Mouse (Mus musculus): ENCODE measurements around the gene Trarg1. TPM values are rescaled to one million over a fixed set of nuclear protein-coding genes. Genes with fewer than 3 reads are reported as not detected.
A peak's percentile ranks its signal among the peaks of the same experiment; 100 is the strongest.

The Trarg1 gene
- polyA plus RNA-seq, 1 experiment from 2014 or later: 0.11 TPM

DNA sequence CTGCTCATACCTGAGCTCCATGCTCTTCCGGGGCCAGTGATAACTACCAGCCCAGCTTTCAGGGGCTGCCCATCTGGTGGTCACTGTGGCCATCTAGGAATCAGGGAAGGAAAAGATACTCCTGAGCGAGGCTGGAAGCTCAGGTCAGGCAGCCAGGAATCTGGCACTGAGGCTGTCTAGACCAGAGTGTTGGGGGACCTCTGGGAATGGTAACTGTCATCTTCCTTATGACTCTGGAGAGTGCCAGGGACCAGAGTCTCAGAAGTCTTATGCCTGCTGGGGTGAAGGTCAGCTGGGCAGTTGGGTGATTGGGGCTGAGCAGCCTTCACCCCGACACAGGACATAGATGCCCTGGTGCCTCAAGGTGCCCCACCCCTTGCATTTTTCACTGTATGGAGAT, 28.0 kb downstream of the Trarg1 start:
- no peaks in the 10 kb centered on the region for H3K9me3 ChIP-seq (ENCODE audit: control insufficient read depth, low read length)
- no peak overlapping the region for H3K4me2 ChIP-seq (ENCODE audit: low read length)
- WGBS: 92% methylated on average over 3 of the region's 3 CpGs
- H3K36me3 ChIP-seq (ENCODE audit: control insufficient read depth, insufficient read depth, low read length): no peaks in the 10 kb centered on the region
- no peaks in the 10 kb centered on the region for H3K27me3 ChIP-seq (ENCODE audit: control insufficient read depth, insufficient read depth, low read length)
- no peak overlapping the region for H3K9ac ChIP-seq (replicated peaks; ENCODE audit: low read length)
- ATAC-seq (ENCODE audit: low FRiP score, low TSS enrichment) (no peak), DNase-seq (no peak)
- H3K4me1 ChIP-seq (ENCODE audit: control insufficient read depth, insufficient read depth, low read length): no peaks in the 10 kb centered on the region; the same call in 1 of the 2 replicates
- no peak overlapping the region for H3K27ac ChIP-seq (replicated peaks; ENCODE audit: low read depth, low read length)
- H3K4me3 ChIP-seq (replicated peaks; ENCODE audit: low read depth, low read length): no peak overlapping the region

DNA sequence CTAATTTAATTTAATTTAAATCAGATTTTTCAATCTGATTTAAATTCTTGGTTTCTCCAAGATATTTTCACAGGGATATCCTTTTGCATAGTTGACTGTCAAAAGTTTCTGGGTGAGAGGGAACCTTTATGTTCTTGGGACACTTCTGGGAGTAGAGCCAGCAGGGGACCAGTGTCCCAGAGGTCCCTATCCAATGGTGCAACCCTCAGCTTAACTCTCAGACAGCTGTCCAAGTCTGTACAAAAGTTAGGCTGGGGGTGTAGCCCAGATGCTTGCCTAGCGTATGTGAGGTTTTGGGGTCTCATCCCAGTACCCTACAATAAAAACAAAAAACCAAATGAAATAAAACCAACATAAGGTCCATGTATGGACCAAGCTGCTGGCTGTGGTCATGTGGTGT, 28.5 kb downstream of the Trarg1 start:
- no peak overlapping the region for H3K4me2 ChIP-seq (ENCODE audit: low read length)
- no peak for DNase-seq
- 91% methylated on average over 1 of the region's 1 CpGs for WGBS

DNA sequence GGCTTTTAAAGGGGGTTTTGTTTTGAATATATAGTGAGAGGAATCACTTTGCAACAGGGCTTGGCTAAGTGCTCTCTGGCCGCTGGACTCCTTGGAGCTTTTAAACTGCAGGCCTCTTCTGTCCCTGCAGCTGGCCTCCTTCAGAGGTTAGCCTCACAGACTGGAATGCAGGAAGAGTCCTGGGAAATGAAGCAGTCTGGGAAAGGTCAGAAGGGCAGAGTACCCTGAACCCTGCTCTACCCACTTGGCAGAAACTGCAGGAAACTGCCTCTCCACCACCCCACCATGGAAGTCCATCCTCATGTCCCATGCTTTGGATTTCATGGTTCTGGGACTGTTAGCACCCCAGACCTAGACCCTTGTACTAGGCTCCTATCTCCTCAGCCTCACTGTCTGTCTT, 29.3 kb downstream of the Trarg1 start:
- no peaks in the 10 kb centered on the region; the same call in 1 of the 2 replicates for H3K4me1 ChIP-seq (ENCODE audit: control insufficient read depth, insufficient read depth, low read length)
- no peak overlapping the region for H3K27ac ChIP-seq (replicated peaks; ENCODE audit: low read depth, low read length)
- H3K27me3 ChIP-seq (ENCODE audit: control insufficient read depth, insufficient read depth, low read length): no peaks in the 10 kb centered on the region
- WGBS: 65% methylated on average over 1 of the region's 1 CpGs
- no peaks in the 10 kb centered on the region for H3K36me3 ChIP-seq (ENCODE audit: control insufficient read depth, insufficient read depth, low read length)
- no peak overlapping the region for H3K4me3 ChIP-seq (replicated peaks; ENCODE audit: low read depth, low read length)
- no peaks in the 10 kb centered on the region for H3K9me3 ChIP-seq (ENCODE audit: control insufficient read depth, low read length)
- ATAC-seq (ENCODE audit: low FRiP score, low TSS enrichment) (no peak), DNase-seq (no peak)
- H3K9ac ChIP-seq (replicated peaks; ENCODE audit: low read length): no peak overlapping the region
- H3K4me2 ChIP-seq (ENCODE audit: low read length): no peak overlapping the region

More for the DNA sequence above, 28.5 kb downstream of the Trarg1 start:
- Histone ChIP-seq H3K4me1 (ENCODE audit: control insufficient read depth, insufficient read depth, low read length) (no peaks in the 10 kb centered on the region; the same call in 1 of the 2 replicates), H3K9me3 (ENCODE audit: control insufficient read depth, low read length) (no peaks in the 10 kb centered on the region), H3K27me3 (ENCODE audit: control insufficient read depth, insufficient read depth, low read length) (no peaks in the 10 kb centered on the region), H3K4me3 (replicated peaks; ENCODE audit: low read depth, low read length) (no peak overlapping the region), H3K36me3 (ENCODE audit: control insufficient read depth, insufficient read depth, low read length) (no peaks in the 10 kb centered on the region), H3K9ac (replicated peaks; ENCODE audit: low read length) (no peak overlapping the region), H3K27ac (replicated peaks; ENCODE audit: low read depth, low read length) (no peak overlapping the region)
- ATAC-seq (ENCODE audit: low FRiP score, low TSS enrichment): no peak

DNA sequence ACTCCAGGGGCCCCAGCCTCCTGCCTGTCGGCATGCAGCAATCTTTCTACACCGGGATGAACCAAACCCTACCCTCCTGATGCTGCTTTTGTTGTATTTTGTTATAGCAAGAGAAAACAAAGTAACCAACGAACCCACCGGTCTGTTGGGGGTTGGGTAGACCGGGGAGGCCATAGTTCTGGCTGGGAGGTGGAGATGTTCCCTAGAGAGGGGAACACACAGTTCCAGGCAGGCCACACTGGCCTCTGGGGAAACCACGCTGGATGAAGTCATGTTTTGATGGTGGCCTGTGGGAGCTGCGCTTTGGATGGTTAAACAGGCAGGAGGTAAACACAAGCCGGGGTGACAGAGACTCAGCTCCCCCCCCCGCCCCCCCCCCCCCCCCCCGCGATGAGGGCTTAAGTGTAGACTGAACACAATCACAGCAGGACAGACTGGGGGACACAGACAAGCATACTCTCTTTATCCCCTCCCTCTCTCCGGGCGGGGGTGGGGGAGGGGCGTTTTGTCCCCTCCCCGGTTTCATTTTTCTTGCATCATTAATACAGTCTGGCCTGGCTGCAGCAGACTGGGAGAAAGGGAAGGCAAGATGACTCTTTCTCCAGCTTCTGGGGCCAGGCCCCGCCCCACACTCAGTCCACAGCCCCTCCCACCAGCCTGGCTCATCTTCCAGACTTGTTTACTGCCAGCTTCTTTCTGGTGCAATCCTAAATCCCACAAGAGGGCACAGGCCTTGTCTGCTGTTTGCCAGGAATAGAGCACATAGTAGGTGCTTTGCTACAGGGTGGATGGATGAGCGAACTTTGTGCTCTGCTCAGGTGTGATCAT, 30.2 kb downstream of the Trarg1 start:
- 28% methylated on average over 14 of the region's 17 CpGs for WGBS
- no peaks in the 10 kb centered on the region; the same call in 1 of the 2 replicates for H3K4me1 ChIP-seq (ENCODE audit: control insufficient read depth, insufficient read depth, low read length)
- H3K36me3 ChIP-seq (ENCODE audit: control insufficient read depth, insufficient read depth, low read length): no peaks in the 10 kb centered on the region
- no peaks in the 10 kb centered on the region for H3K9me3 ChIP-seq (ENCODE audit: control insufficient read depth, low read length)
- no peak overlapping the region for H3K27ac ChIP-seq (replicated peaks; ENCODE audit: low read depth, low read length)
- peak; percentile 18 for DNase-seq
- 0 out of 2 replicates have a peak overlapping the region, but pooled peaks have one; percentile 8 for H3K4me2 ChIP-seq (ENCODE audit: low read length)
- no peak overlapping the region for H3K9ac ChIP-seq (replicated peaks; ENCODE audit: low read length)
- no peak overlapping the region for H3K4me3 ChIP-seq (replicated peaks; ENCODE audit: low read depth, low read length)
- H3K27me3 ChIP-seq (ENCODE audit: control insufficient read depth, insufficient read depth, low read length): no peaks in the 10 kb centered on the region
- ATAC-seq (ENCODE audit: low FRiP score, low TSS enrichment): no peak

DNA sequence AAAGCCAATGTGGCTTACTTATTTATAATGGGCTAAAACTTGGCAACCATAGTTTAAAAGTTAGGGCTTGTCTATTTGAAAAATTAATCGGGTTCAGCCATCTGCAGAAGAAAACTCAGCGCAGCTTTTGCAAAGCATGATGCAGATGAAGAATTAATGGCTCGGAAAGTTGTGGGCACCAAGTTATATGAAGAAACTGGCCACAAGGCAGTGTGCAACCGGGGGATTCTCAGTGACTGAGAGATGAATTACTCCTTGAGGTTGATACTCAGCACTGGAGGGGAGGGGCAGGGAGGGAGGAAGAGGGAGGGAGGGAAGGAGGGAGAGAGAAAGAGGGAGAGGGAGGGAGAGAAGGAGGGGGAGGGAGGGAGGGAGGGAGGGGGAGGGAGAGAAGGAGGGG, 37.4 kb downstream of the Trarg1 start:
- WGBS: 80% methylated on average over 4 of the region's 4 CpGs
- H3K4me3 ChIP-seq (replicated peaks; ENCODE audit: low read depth, low read length): no peak overlapping the region

DNA sequence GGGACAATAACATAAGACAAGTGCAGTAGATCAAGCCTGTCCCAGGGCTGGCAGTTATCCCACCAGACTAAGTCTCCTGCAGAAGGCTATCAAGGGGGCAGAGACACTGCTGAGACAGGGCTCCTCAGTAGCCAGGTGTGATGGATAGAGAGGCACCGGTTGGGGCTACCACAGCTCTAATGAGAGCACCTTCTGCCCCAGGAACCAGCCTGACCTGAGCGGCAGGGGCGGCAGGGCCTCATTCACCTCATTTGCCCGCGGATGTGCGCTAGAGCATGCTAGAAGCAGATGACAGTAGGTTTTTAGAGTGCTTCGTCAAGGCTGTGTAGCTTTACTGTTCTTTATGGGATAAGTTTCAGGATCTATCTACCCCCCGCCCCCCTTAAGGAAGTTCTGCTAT, 44.3 kb downstream of the Trarg1 start:
- ATAC-seq (ENCODE audit: low FRiP score, low TSS enrichment): no peak
- 85% methylated on average over 8 of the region's 8 CpGs for WGBS
- Histone ChIP-seq H3K4me3 (replicated peaks; ENCODE audit: low read depth, low read length) (no peak overlapping the region), H3K27me3 (ENCODE audit: control insufficient read depth, insufficient read depth, low read length) (no peaks in the 10 kb centered on the region), H3K4me2 (ENCODE audit: low read length) (no peak overlapping the region), H3K27ac (replicated peaks; ENCODE audit: low read depth, low read length) (no peak overlapping the region), H3K36me3 (ENCODE audit: control insufficient read depth, insufficient read depth, low read length) (peaks cover 16% of the 10 kb centered on the region), H3K9ac (replicated peaks; ENCODE audit: low read length) (no peak overlapping the region), H3K4me1 (ENCODE audit: control insufficient read depth, insufficient read depth, low read length) (no peaks in the 10 kb centered on the region), H3K9me3 (ENCODE audit: control insufficient read depth, low read length) (no peaks in the 10 kb centered on the region)
- DNase-seq: no peak

More for the DNA sequence above, 37.4 kb downstream of the Trarg1 start:
- Histone ChIP-seq H3K9ac (replicated peaks; ENCODE audit: low read length) (no peak overlapping the region), H3K27ac (replicated peaks; ENCODE audit: low read depth, low read length) (no peak overlapping the region), H3K9me3 (ENCODE audit: control insufficient read depth, low read length) (no peaks in the 10 kb centered on the region), H3K4me2 (ENCODE audit: low read length) (no peak overlapping the region), H3K4me1 (ENCODE audit: control insufficient read depth, insufficient read depth, low read length) (no peaks in the 10 kb centered on the region), H3K27me3 (ENCODE audit: control insufficient read depth, insufficient read depth, low read length) (no peaks in the 10 kb centered on the region), H3K36me3 (ENCODE audit: control insufficient read depth, insufficient read depth, low read length) (no peaks in the 10 kb centered on the region)
- ATAC-seq (ENCODE audit: low FRiP score, low TSS enrichment): no peak
- DNase-seq: no peak

DNA sequence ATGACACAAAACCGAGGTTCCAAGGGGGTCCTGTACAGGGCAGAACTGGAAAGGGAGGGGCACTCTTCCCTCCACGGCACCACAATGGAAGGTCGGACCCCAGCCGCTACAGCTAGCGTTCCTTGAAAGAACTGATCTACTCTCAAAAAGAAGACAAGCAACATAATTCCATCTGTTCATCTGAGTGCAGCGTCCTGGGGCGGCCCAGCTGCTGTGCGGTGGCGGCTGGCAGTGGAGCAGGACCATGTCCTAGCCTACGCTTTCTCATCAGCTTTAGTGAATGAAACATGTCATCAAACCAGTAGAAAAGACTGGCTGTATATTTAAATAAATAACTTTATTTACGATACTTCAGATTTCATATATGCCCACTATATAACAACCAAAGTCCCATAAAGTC, 48.5 kb downstream of the Trarg1 start:
- Histone ChIP-seq H3K27ac (replicated peaks; ENCODE audit: low read depth, low read length) (no peak overlapping the region), H3K4me3 (replicated peaks; ENCODE audit: low read depth, low read length) (no peak overlapping the region), H3K4me2 (ENCODE audit: low read length) (no peak overlapping the region), H3K9me3 (ENCODE audit: control insufficient read depth, low read length) (no peaks in the 10 kb centered on the region), H3K9ac (replicated peaks; ENCODE audit: low read length) (no peak overlapping the region), H3K27me3 (ENCODE audit: control insufficient read depth, insufficient read depth, low read length) (no peaks in the 10 kb centered on the region), H3K4me1 (ENCODE audit: control insufficient read depth, insufficient read depth, low read length) (no peaks in the 10 kb centered on the region), H3K36me3 (ENCODE audit: control insufficient read depth, insufficient read depth, low read length) (peaks cover 46% of the 10 kb centered on the region)
- no peak for DNase-seq
- ATAC-seq (ENCODE audit: low FRiP score, low TSS enrichment): no peak
- WGBS: 71% methylated on average over 11 of the region's 11 CpGs

DNA sequence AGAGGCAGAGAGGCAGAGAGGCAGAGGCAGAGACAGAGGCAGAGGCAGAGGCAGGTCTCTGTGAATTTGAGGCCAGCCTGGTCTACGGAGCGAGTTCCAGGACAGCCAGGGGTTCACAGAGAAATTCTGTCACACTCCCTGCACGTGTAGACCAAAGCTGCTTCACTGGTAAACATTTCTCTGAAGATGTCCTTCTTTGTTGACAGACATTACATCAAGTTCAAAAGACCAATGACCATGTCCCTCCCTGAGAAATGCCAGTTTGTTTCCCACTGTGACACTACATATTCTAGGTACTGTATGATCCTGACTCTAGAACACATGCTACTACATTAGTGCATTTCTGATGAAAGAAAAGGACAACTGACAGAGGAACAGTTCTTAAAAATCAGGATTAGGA, 51.0 kb downstream of the Trarg1 start:
- Histone ChIP-seq H3K4me1 (ENCODE audit: control insufficient read depth, insufficient read depth, low read length) (no peaks in the 10 kb centered on the region), H3K36me3 (ENCODE audit: control insufficient read depth, insufficient read depth, low read length) (peaks cover 69% of the 10 kb centered on the region), H3K27ac (replicated peaks; ENCODE audit: low read depth, low read length) (no peak overlapping the region), H3K4me3 (replicated peaks; ENCODE audit: low read depth, low read length) (no peak overlapping the region), H3K9ac (replicated peaks; ENCODE audit: low read length) (no peak overlapping the region), H3K27me3 (ENCODE audit: control insufficient read depth, insufficient read depth, low read length) (no peaks in the 10 kb centered on the region), H3K4me2 (ENCODE audit: low read length) (no peak overlapping the region), H3K9me3 (ENCODE audit: control insufficient read depth, low read length) (no peaks in the 10 kb centered on the region)
- ATAC-seq (ENCODE audit: low FRiP score, low TSS enrichment) (no peak), DNase-seq (no peak)
- 84% methylated on average over 3 of the region's 3 CpGs for WGBS

DNA sequence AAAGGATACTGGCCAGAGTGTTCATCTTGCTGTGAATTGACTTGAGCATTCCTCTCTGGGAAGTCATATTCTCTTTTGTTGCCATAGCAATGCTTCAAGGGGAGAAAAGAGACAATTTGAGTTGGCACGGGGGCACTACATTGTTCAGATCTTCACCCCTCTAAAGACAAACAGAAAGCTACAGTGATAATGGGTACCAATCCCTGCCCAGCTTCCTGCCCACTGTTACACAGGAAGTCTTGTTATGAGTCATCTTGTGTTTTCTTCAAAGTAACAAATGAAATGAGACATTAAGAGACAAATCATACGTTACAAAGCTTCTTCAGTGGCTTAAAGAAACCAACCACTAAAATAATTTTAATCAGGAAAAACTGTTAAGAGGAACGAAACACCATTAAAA, 55.0 kb downstream of the Trarg1 start:
- H3K4me1 ChIP-seq (ENCODE audit: control insufficient read depth, insufficient read depth, low read length): no peaks in the 10 kb centered on the region
- peak; percentile 5 for DNase-seq
- H3K27ac ChIP-seq (replicated peaks; ENCODE audit: low read depth, low read length): no peak overlapping the region
- H3K4me2 ChIP-seq (ENCODE audit: low read length): no peak overlapping the region
- no peaks in the 10 kb centered on the region for H3K27me3 ChIP-seq (ENCODE audit: control insufficient read depth, insufficient read depth, low read length)
- 50% methylated on average over 3 of the region's 3 CpGs for WGBS
- peaks cover 54% of the 10 kb centered on the region for H3K36me3 ChIP-seq (ENCODE audit: control insufficient read depth, insufficient read depth, low read length)
- ATAC-seq (ENCODE audit: low FRiP score, low TSS enrichment): no peak
- no peak overlapping the region for H3K4me3 ChIP-seq (replicated peaks; ENCODE audit: low read depth, low read length)
- no peaks in the 10 kb centered on the region for H3K9me3 ChIP-seq (ENCODE audit: control insufficient read depth, low read length)
- no peak overlapping the region for H3K9ac ChIP-seq (replicated peaks; ENCODE audit: low read length)

All from midbrain, embryonic 14.5 days (tissue).